Mouse (Mus musculus): Measurements from ENCODE around the gene Txnl4b. TPM values are rescaled to one million over a fixed set of nuclear protein-coding genes. Genes with fewer than 3 reads are reported as not detected.

Txnl4b gene
- total and polyA plus RNA-seq, 3 experiments, result 4.2 to 5.1 (median 4.8) TPM

GRCm38 (mm10) chr8:109607650-109608049, 42.0 kb downstream of the Txnl4b start:
- Histone ChIP-seq H3K27me3 (ENCODE audit: control insufficient read depth, insufficient read depth, low read length) (no peaks in the 10 kb centered on the region), H3K79me2 (replicated peaks; ENCODE audit: control insufficient read depth, insufficient read depth, low read length) (no peaks in the 10 kb centered on the region), H3K36me3 (ENCODE audit: control insufficient read depth, insufficient read depth, low read length) (no peaks in the 10 kb centered on the region), H3K4me1 (ENCODE audit: control insufficient read depth, insufficient read depth, low read length) (peaks cover 5% of the 10 kb centered on the region), H3K27ac (peak overlapping the region; percentile 90), H3K4me3 (peak overlapping the region; percentile 69), H3K9ac (ENCODE audit: low read depth, low read length) (peak overlapping the region; percentile 73)
- DNase-seq, result no peak
- intact Hi-C loops (cut with DNase I), result loop anchor here (1.0 to 5.0 kb wide), 3 partner anchors 41 to 175 kb away; partner anchors contain the start of gene Ist1
- WGBS, result 7% methylated on average over 12 of the region's 12 CpGs
- TF ChIP-seq POLR2A (IDR thresholded peaks at IDR 0.05; ENCODE audit: insufficient read depth, low read depth, low read length), result no peak
- TF ChIP-seq CTCF (IDR thresholded peaks at IDR 0.05), result no peak

- H3K27me3 ChIP-seq (ENCODE audit: control insufficient read depth, insufficient read depth, low read length), result no peaks in the 10 kb centered on the region
- intact Hi-C loops (cut with DNase I), result loop anchor here (1.0 to 5.0 kb wide), 3 partner anchors 42 to 174 kb away; partner anchors contain the start of gene Ist1
- H3K79me2 ChIP-seq (replicated peaks; ENCODE audit: control insufficient read depth, insufficient read depth, low read length), result no peaks in the 10 kb centered on the region
- peak within 1 kb of the TSS; percentile 73 for H3K9ac ChIP-seq (ENCODE audit: low read depth, low read length)
- peaks cover 5% of the 10 kb centered on the region for H3K4me1 ChIP-seq (ENCODE audit: control insufficient read depth, insufficient read depth, low read length)
- peak within 1 kb of the TSS; percentile 90 for H3K27ac ChIP-seq
- no peaks in the 10 kb centered on the region for H3K36me3 ChIP-seq (ENCODE audit: control insufficient read depth, insufficient read depth, low read length)
- TF ChIP-seq EP300 (IDR thresholded peaks at IDR 0.05; ENCODE audit: insufficient read depth, low read depth, low read length) (peak; percentile 55; the same call in 1 of the 2 replicates), POLR2A (IDR thresholded peaks at IDR 0.05; ENCODE audit: insufficient read depth, low read depth, low read length) (peak; percentile 95), CTCF (IDR thresholded peaks at IDR 0.05) (peak; percentile 29)
- peak within 1 kb of the TSS; percentile 69 for H3K4me3 ChIP-seq
- WGBS, result under 1% methylated on average over 42 of the region's 42 CpGs
- peak; percentile 96 to 98 for DNase-seq
Observed at GRCm38 (mm10) chr8:109608271-109609152, 42.8 kb downstream of the Txnl4b start, which contains the start of gene Dhodh. Gene Dhodh (minus strand): TSS chr8:109608673.

GRCm38 (mm10) chr8:109609153-109609502, 43.4 kb downstream of the Txnl4b start:
- peak overlapping the region; percentile 69 for H3K4me3 ChIP-seq
- intact Hi-C loops (cut with DNase I), result loop anchor here (5.0 kb wide), 2 partner anchors 83 to 173 kb away; partner anchors contain the start of gene Ist1
- H3K4me1 ChIP-seq (ENCODE audit: control insufficient read depth, insufficient read depth, low read length), result peaks cover 5% of the 10 kb centered on the region
- no peak for DNase-seq
- WGBS, result 2% methylated on average over 5 of the region's 5 CpGs
- H3K79me2 ChIP-seq (replicated peaks; ENCODE audit: control insufficient read depth, insufficient read depth, low read length), result no peaks in the 10 kb centered on the region
- H3K27ac ChIP-seq, result peak overlapping the region; percentile 90
- no peaks in the 10 kb centered on the region for H3K27me3 ChIP-seq (ENCODE audit: control insufficient read depth, insufficient read depth, low read length)
- TF ChIP-seq EP300 (IDR thresholded peaks at IDR 0.05; ENCODE audit: insufficient read depth, low read depth, low read length), result no peak
- no peak for TF ChIP-seq CTCF (IDR thresholded peaks at IDR 0.05)
- TF ChIP-seq POLR2A (IDR thresholded peaks at IDR 0.05; ENCODE audit: insufficient read depth, low read depth, low read length), result no peak
- H3K36me3 ChIP-seq (ENCODE audit: control insufficient read depth, insufficient read depth, low read length), result no peaks in the 10 kb centered on the region
- no peak overlapping the region for H3K9ac ChIP-seq (ENCODE audit: low read depth, low read length)

- Histone ChIP-seq H3K9ac (ENCODE audit: low read depth, low read length) (no peak within 1 kb of the TSS; the same call in 1 of the 2 replicates), H3K4me1 (ENCODE audit: control insufficient read depth, insufficient read depth, low read length) (no peaks in the 10 kb centered on the region), H3K27me3 (ENCODE audit: control insufficient read depth, insufficient read depth, low read length) (no peaks in the 10 kb centered on the region), H3K27ac (no peak within 1 kb of the TSS), H3K79me2 (replicated peaks; ENCODE audit: control insufficient read depth, insufficient read depth, low read length) (no peaks in the 10 kb centered on the region), H3K36me3 (ENCODE audit: control insufficient read depth, insufficient read depth, low read length) (no peaks in the 10 kb centered on the region), H3K4me3 (peak within 1 kb of the TSS; percentile 22; the same call in 1 of the 2 replicates)
- DNase-seq, result no peak
- peak; percentile 31; the same call in 1 of the 2 replicates for TF ChIP-seq CTCF (IDR thresholded peaks at IDR 0.05)
- no peak for TF ChIP-seq EP300 (IDR thresholded peaks at IDR 0.05; ENCODE audit: insufficient read depth, low read depth, low read length)
- WGBS, result 29% methylated on average over 27 of the region's 27 CpGs
- intact Hi-C loops (cut with DNase I), result no loop called here
Observed at GRCm38 (mm10) chr8:109614243-109615210, 48.8 kb downstream of the Txnl4b start, which contains the start of gene Pkd1l3. Gene Pkd1l3 (plus strand): TSS chr8:109614517.

GRCm38 (mm10) chr8:109615569-109615968, 49.9 kb downstream of the Txnl4b start:
- no peaks in the 10 kb centered on the region for H3K36me3 ChIP-seq (ENCODE audit: control insufficient read depth, insufficient read depth, low read length)
- WGBS, result 61% methylated on average over 3 of the region's 3 CpGs
- no peak overlapping the region for H3K9ac ChIP-seq (ENCODE audit: low read depth, low read length)
- no peak for DNase-seq
- H3K4me3 ChIP-seq, result no peak overlapping the region
- H3K79me2 ChIP-seq (replicated peaks; ENCODE audit: control insufficient read depth, insufficient read depth, low read length), result no peaks in the 10 kb centered on the region
- intact Hi-C loops (cut with DNase I), result no loop called here
- TF ChIP-seq CTCF (IDR thresholded peaks at IDR 0.05), result no peak
- no peak overlapping the region for H3K27ac ChIP-seq
- no peaks in the 10 kb centered on the region for H3K27me3 ChIP-seq (ENCODE audit: control insufficient read depth, insufficient read depth, low read length)
- H3K4me1 ChIP-seq (ENCODE audit: control insufficient read depth, insufficient read depth, low read length), result no peaks in the 10 kb centered on the region

Other genes starting within 250 kb of the Txnl4b start
- gene Pmfbp1, start 71.9 kb upstream of the Txnl4b start, total RNA-seq (2021), result not detected
- gene Pmfbp1, start 71.9 kb upstream of the Txnl4b start, polyA plus RNA-seq (2012; rRNA removed), result not detected in 2 replicates
- gene Dhx38, start within 50 bp of the Txnl4b start, total RNA-seq (2021), result 10 to 100 TPM; 13.1 to 13.2 TPM
- 8.6 and 9.7 TPM in 2 replicates for gene Dhx38, start within 50 bp of the Txnl4b start, polyA plus RNA-seq (2012; rRNA removed)
- 1 to 10 TPM; 6.7 to 8.9 TPM for gene Hp, start 13.3 kb downstream of the Txnl4b start, total RNA-seq (2021)
- 21.2 and 76.1 TPM in 2 replicates for gene Hp, start 13.3 kb downstream of the Txnl4b start, polyA plus RNA-seq (2012; rRNA removed)
- 10 to 100 TPM; 13.4 to 16.8 TPM for gene Dhodh, start 42.8 kb downstream of the Txnl4b start, total RNA-seq (2021)
- 13.8 and 17.9 TPM in 2 replicates for gene Dhodh, start 42.8 kb downstream of the Txnl4b start, polyA plus RNA-seq (2012; rRNA removed)
- gene Pkd1l3, start 48.6 kb downstream of the Txnl4b start, total RNA-seq (2021), result under 1 TPM in 1 of 2 experiments, not detected in 1; 0.08 TPM
- 0.14 TPM in 1 of 2 replicates, not detected in the other for gene Pkd1l3, start 48.6 kb downstream of the Txnl4b start, polyA plus RNA-seq (2012; rRNA removed)
- gene Ist1, start 127.4 kb downstream of the Txnl4b start, total RNA-seq (2021), result 10 to 100 TPM; 37.4 to 37.8 TPM
- 27.1 and 50.8 TPM in 2 replicates for gene Ist1, start 127.4 kb downstream of the Txnl4b start, polyA plus RNA-seq (2012; rRNA removed)
- gene Zfp821, start 139.7 kb downstream of the Txnl4b start, total RNA-seq (2021), result 1 to 10 TPM; 4.9 to 7.0 TPM
- gene Zfp821, start 139.7 kb downstream of the Txnl4b start, polyA plus RNA-seq (2012; rRNA removed), result 4.3 and 5.6 TPM in 2 replicates
- gene Atxn1l, start 171.8 kb downstream of the Txnl4b start, total RNA-seq (2021), result 10 to 100 TPM; 20.0 to 23.0 TPM
- gene Atxn1l, start 171.8 kb downstream of the Txnl4b start, polyA plus RNA-seq (2012; rRNA removed), result 6.5 and 11.9 TPM in 2 replicates
- gene Ap1g1, start 212.7 kb downstream of the Txnl4b start, total RNA-seq (2021), result 10 to 100 TPM; 38.3 to 39.0 TPM
- 20.4 and 39.3 TPM in 2 replicates for gene Ap1g1, start 212.7 kb downstream of the Txnl4b start, polyA plus RNA-seq (2012; rRNA removed)

Measured in heart, adult 2 months (tissue).